Mouse (Mus musculus) neutrophil, adult 5-6 weeks (primary cell): Measurements from ENCODE around the gene Map3k13. TPM values are rescaled to one million over a fixed set of nuclear protein-coding genes. Genes with fewer than 3 reads are reported as not detected.

Experiments
- ATAC-seq: fragments of 151-379, 151-347 bp; 2 replicates; pipeline ENCODE4 v1.8.0; 2017; ENCODE audit warnings: mild to moderate bottlenecking, moderate TSS enrichment; ENCODE audit not compliant: insufficient number of reproducible peaks, poor library complexity, low FRiP score, severe bottlenecking; ENCODE audit errors: extremely low read depth
- total RNA-seq: library from RNA; stranded (forward); fragments of 200-1000 nt; gene quantifications from 2 replicates; pipeline ENCODE4 v1.2.3, GENCODE M21; 2017

The Map3k13 gene
- total RNA-seq, 1 experiment from 2014 or later: 0.12 TPM

DNA sequence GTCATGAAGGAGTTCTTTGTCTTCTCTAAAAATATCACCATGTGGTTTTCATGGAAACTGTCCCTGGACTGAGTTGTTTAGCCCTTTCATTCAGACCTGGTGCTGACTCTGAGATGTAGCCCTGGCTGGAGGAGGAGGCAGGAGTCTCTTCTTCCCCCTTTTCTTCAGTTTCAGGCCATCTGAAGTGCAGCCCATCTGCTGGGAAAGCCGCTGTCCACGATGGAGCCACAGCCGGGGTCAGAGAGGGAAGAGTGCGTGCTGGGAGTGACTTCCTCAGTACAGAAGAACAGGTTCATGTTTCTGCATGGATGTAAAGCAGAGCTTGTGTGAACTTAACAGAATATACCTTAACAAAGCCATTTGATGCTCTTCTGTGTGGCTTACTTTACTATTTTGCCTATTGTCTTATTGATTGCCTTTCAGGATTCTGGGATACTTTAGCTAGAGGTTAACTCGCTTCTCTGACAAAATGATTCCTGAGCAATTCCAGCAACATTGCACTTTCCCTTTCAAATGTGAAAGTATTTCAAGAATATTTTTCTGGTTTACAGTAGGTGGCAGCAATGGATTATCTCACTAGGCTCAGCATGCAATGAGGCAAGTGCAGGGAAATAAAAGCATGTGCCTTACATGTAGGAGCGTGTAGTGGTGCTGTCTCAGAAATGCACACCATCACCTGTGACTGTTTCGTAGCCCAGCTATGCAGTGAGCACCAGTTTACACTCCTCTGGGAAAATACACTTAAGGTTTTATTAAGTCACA is 42.3 kb downstream of the Map3k13 start:
- no peak for ATAC-seq

DNA sequence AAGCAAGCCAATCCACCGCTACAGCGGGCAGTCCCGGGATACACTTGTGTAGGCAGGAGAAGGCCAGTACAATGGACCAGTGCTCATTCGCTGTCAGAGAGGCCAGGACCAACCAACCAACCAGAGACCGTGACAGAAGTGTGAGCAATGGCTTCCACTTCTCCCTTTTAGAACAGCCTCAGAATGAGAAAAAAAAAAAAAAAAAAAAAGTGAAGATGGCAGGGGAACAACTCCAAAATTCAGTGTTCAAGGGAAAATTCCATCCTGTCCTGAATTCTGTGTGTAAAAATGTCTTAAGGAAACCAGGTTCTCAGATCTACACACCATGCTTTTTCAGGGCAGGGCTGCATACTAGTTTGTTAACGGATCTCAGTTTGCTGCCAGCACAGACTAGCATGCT is 43.5 kb downstream of the Map3k13 start:
- ATAC-seq: no peak

DNA sequence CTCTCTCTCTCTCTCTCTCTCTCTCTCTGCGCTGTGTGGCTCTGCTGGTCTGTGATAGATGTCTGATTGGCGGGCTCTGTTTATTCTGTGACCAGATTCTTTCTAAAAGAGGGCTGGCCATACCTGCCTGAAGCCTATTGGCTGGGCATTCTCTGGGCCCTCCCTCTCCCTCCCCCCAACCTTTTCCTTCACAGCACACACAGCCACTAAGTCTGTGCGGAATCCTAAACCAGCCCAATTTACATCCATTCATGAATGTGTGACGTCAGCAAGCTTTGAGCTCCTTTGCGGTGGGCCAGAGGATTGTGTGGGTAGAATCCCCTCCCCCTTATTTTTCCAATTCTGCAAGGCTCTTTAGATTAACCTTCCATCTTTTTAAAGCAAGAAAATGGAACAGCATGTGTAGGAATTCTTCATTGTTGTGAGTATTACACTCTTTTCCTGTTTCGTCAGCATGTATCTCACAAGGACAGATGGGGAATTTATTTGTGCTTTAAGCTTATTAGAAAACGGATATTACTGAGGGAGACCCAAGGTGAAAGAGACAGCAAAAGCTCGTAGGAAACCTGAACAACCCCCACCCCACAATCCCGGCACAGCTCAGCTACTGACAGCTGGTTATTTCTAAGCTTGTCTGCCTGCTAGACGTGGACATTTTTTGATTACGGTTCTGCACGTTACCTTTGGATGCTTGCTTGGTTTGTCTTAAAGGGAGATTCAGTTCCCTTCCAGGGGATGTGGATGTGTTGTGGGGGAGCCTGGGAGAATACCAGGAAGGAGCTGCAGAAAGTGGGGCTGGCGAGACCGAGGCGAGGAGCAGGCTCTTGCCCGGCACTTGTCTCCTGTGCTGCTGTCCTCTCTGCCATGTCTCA is 51.9 kb downstream of the Map3k13 start:
- no peak for ATAC-seq

DNA sequence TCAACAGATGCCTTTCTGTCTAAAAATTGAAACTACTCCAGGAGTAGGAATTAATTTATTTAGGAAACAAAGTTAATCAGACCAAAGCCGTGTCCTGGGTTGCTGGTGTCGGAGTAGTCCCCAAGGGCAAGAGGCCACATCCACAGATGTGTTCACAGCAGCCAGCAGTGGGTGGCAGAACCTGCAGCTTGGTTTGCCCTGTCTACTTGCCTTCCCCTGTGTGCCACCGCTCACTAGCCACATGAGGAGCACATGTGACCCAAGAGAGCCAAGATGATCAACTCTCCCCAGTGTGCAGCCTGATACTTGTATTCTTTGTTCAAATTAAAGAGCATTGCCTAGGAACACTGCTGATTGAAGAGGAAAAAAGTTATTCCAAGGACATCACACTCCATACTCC is 54.3 kb downstream of the Map3k13 start:
- no peak for ATAC-seq

DNA sequence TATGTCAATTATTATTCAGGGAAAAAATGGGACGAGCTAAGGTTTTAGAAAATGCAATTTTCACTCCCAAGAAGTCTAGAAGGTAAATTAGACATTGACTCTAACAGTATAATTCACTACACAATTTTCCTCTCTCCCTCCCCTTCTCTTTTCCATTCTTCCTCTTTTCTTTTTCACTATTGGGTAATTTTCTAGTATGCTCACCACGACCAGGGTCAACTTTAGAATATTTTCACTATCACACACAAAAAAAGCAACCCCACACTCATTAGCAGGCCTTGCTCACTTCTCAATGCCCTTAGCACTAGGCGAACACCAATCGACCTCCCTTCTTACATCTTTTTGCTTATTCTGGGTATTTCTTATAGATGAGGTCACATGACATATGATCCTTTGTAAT is 54.7 kb downstream of the Map3k13 start:
- ATAC-seq: no peak

DNA sequence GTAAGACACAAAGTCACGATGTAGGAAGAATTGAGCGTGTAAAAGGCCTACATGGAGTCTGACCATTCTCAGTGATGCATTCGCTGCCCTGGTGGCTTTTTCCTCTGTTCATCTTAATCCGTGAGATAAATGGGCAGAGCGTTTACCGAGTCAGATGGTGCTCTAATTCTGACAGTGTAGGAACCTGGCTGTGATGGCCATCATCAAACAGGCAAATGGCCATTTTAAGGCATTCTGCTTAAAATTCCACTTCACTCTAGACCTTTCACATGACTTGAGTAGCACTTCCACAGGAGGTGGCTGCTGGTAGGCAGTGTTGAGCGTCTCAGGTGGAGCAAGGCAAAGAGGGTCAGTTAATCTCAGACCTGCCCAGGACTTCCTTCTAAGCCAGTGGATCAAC is 58.2 kb downstream of the Map3k13 start:
- ATAC-seq: no peak

DNA sequence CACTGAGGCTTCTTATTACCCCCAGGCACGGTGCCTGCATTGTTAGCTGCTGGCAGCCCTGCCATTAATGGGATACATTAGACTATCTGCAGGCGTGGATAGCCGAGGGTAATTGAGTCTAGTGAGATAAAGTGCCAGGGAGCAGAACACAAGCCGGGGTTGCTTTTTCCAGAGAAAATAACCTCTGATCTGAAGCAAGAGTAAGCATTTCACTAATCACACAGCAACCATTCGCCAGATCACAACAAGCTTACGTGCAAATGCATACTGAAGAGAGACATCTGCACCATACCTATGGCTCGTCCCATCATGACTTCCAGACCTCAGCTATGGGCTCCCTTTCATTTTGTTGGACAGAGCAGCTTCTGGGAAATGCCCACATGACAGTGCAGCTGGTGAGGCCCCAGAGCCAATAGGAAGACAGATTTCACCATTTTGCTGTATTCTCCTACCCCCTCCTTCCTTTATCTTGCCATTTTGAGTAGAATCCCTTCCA is 59.3 kb downstream of the Map3k13 start:
- no peak for ATAC-seq

DNA sequence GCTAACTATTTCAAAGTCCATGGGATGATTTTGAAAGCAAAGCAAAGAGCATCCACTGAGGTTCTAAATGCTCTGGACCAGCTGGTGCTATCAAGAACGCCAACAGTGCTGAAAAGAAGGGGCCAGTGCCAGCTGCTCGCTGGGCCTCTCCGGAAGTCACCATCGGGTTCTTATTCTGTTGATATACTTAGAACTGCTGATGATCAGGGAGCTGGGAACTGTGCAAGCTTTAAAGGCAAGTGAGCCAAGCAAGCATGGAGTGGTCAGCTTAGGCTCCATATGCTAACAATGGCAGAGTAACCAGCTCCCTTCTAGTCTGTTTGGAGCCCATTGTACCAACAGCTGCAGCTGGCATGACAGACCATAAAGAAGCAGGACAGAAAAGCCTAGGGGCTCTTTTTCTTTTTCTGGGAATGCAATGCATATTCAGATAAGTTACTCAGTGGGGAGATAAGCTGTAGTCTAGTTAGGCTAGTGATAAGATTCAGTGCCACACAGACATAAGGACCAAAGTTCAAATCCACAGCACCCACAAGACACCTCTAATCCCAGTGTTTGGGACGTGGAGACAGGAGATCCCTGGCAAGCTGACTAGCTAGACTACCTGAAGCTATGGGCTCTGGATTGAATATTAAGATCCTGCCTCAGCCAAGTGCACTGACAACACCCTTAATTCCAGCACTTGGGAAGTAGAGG is 60.6 kb downstream of the Map3k13 start:
- no peak for ATAC-seq

DNA sequence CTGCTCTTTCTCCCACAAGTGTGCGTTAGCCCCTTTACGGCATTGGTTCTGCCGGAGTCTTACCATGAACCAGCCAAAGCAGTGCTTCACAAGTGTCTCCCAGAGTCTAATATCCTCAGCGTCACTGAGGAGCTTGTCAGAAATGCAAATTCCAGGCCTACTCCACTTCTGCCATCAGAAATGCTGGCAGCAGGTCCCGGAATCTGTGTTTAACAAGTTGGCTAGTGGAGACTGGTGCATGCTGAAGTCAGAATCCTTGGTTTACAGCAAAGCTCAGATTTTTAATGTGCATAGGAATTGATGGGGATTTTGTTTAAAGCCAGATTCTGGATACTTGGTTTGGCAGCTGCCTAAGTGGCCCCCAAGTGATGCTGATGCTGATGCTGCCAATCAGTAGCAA is 62.0 kb downstream of the Map3k13 start:
- ATAC-seq: no peak

DNA sequence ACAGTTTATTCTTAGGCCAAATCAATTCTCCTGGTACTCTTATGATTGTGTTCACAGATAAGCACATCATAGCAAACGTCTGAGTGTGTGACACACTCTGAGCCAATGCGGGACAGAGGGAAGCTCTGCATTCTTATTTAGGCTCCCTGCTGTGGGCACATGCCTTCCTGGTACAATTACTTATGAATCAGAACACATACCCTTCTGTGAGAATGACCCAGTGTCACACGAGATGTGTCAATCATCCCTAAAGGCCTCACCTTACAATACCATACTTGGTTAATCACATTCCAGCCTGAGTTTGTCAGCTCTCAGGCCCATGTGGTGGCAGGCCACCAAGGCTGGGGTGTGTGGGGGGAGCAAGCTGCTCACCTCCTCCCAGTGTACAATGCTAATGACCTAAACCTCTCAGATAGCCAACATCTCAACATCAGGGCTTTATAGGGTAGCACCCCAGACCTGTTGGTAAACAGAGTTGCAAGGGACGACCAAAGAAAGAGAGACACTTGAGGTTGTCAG is 63.0 kb downstream of the Map3k13 start:
- ATAC-seq: no peak

DNA sequence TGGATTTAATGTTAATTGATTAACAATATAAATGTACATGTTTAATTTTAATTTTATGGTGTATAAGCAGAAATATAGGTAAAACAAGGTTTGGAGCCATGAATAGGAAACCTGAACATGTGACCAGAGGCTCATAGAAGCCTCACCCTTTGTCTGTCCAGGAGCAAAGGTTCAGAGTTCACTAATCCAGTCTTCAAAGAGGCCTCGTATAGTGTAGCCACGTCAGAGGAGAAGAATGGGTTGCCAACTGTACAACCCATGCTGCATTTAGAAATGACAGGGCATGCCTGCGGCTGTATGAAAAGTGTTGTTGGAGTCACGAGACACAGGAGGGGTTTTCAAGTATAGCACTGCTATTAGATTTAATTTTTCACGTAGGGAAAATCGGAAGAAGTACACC is 64.0 kb downstream of the Map3k13 start:
- ATAC-seq: no peak

DNA sequence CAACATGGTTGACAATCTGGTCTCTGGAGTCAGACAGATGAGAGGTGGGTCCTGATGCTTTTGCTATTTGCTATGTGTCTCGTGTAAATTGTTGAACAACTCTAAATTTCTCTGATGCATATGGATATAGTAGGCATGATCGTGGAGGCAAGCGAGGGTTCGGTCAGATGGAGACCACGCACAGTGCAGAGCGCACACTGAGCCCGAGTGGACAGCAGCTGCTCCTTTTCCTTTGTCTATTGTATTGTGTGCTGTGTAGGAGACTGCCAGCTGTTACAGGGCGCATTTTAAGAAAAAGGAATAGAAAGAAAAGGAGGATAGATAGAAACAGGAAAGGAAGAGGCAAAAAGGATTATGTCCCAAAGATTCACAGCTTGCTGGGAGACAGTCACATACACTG is 64.7 kb downstream of the Map3k13 start:
- ATAC-seq: no peak

DNA sequence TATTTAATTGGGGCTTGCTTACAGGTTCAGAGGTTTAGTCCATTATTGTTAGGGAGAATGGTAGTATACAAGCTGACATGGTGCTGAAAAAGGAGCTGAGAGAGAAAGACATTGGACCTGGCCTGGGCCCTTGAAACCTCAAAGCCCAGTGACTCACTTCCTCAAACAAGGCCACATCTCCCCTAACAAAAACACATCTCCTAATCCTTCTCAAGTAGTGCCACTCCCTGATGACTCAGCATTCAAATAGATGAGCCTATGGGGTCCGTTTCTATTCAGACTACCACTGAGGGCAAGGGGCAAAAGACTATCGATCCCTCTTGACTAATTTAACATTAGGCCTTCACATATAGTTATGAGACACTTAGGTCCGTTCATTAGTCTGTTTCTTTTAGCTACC is 68.3 kb downstream of the Map3k13 start:
- no peak for ATAC-seq

DNA sequence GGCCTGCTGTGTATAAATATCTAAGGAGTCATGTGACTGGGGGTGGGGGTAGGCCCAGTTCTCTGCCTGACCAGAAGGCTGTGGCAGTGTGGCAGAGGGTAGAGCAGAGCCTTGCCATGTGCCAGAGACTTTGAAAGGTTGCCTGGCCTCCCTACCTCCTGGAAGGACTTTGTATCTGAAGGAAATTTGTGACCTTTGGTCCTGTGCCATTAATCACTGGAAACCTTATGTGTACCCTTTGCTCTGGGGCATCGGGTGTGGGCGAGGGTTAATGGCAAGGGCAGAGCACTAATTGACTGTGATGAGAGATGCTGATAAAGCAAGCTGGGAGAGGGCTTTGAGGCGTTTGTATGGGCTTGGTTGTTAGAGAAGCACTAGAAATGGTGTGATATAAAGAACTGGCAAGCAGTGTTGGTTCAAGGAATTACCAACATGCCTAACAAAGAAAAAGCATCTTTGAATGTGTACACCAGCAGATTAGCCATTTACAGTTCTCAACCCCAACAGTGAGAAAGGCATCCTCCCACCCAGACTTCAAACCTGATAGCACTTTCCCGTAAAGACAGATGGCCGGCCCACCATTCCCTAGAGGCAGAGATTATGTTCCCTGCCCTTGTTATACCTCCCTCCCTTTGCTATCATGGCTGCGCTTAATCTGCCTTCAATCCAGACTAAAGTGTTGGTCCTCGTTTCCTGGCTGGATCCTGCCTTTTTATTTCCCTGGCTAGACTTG is 71.3 kb downstream of the Map3k13 start:
- no peak for ATAC-seq

DNA sequence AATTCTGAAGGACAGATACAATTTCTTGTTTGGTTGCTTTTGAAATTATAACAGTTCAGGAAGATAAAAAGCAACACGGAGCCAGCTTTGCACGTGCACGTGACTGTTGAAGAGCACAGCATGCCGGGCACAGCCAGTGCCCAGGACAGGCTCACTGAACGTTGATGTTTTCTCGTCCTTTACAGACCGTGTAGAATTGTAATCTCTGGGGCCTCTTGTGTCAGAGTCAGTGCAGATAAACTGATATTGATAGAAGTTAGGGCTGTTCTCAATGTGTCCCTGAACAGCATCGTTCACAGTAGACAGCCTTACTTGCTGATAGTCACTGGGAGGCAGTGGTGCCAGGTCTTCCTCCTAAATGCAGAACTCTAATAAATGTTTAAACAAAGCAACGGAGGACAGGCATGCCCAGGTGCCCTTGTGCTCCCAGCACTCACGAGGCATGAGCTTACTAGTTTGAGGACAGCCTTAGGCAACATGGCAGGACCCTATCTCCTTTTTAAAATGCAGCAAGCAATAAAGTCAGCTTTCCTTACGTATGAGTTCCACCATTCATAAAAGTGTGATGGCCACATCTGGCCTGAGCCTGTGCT is 71.9 kb downstream of the Map3k13 start:
- ATAC-seq: no peak

DNA sequence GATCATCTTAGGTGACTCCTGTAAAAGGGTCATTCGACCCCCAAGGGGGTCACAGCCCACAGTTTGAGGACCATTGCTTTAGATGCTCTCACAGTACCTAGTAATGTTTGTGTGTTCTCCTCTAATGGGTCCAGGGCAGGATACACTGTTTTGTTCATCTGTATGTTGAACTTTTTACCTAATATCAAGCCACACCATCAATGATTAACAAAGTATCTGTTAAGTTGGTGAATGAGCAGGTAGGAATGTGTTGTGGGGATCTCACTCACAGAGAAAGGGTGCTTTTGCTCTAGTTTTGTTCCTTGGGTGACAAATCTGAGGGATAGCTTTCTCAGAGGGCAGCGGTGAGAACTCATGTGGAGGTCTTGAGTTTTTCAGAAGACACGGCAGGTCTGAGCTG is 73.6 kb downstream of the Map3k13 start:
- no peak for ATAC-seq

DNA sequence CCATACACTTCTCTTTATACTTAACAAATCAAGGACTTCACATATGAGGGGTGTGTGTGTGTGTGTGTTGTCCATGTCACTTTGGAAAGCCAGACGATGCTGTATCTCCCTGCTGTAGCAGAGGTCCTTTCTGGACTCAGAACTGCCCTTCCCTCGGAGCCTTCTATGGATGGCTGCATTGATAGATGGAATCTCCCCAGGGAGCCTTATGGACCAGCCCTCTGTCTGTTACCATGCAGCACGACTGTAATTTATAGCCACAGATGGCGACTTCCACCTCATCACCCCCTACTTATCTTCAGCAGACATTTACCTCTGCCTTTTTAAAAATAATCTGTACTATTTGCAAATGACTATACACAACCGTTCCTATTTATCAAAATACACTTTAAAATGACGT is 74.5 kb downstream of the Map3k13 start:
- no peak for ATAC-seq

DNA sequence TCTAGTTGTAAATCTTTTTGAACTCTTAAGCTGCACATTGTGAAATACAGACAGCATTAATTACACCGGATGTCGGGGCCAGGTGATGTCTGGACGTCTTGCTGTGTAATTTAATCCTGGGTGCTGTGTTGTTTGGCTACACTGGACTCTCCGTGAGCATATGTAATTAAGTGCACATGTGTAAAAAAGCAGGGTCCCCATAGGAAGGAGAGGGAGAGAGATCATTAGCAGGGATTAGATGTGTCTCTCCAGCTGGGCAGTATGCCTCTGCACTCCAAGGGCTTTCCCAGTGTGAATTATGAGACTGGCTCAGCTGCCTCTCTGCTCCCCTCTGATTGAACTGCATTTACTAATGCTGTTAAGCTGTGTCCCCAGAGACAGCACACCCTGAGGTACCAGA is 75.7 kb downstream of the Map3k13 start:
- no peak for ATAC-seq
